Mouse (Mus musculus): ENCODE measurements around the gene Nepro.

Gene Nepro

DNA sequence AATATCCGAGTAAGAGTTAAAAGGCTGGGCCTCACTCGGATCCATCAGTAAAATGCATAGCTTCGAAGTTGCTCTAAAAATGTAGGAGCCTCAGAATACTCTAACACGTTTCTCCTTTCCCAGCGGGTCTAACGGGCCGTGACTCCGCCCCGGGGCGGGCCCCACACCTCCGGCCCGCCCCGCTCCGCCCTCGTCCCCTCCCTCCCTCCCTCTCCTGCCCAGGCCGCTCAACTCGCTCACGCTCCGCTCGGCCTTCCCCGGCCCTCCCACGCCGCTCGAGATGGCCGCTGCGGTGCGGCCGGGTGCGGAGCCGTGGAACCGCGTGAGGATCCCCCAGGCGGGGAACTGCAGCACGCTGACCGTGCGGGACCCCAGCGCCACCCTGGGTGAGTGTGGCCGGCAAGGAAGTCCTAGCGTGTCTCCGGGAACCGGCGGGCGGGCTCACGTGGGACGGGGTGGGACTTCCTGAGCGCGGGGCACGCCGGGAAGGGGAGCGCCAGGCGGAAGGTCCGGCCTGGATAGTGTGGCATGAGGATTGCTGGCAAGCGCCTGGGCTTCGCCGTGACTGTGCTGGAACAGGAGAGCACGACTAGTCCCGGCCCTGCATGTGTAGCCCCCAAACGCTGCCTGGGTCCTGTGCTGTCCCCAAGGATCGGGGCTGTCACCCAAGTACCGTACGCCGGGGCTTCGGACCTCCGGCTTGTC is at the start of gene Nepro:
Gene Nepro, plus strand, starts transcription at position 219 of the 705 bp plus-strand sequence.
- ChIA-PET POLR2A (interaction anchor here in 3 of 4 experiments (0.5 to 4.2 kb wide), 52 partner anchors 9 to 953 kb away, joined by 3 to 58 read pairs (median 4); partner anchors contain the start of genes Atp6v1a (in 3 of the 3), Gtpbp8 (in 3 of the 3), Naa50 (in 3 of the 3) and Cfap44 (in 2 of the 3)), CTCF (interaction anchor here in 2 of 4 experiments (0.6 to 2.5 kb wide), 6 partner anchors 16 to 1267 kb away, joined by 3 to 13 read pairs (median 6); partner anchors contain the start of gene Gtpbp8 (in 1 of the 2))

GRCm38 (mm10) chr16:44676357-44676756 is 47.7 kb upstream of the Nepro start:
- ChIA-PET CTCF (no interaction called here), POLR2A (interaction anchor here in 1 of 4 experiments (0.6 kb wide), 1 partner anchor 74 kb away, joined by 4 read pairs; no protein-coding TSS in a partner anchor)

- CTCF ChIA-PET = no interaction called here
- POLR2A ChIA-PET = interaction anchor here in 3 of 4 experiments (0.7 to 1.2 kb wide), 4 partner anchors 10 to 177 kb away, joined by 3 to 4 read pairs (median 3); no protein-coding TSS in a partner anchor
These were observed 45.0 kb upstream of the Nepro start for GRCm38 (mm10) chr16:44679082-44679481.

- ChIA-PET POLR2A (interaction anchor here in 2 of 4 experiments (0.7 to 1.2 kb wide), 3 partner anchors 9 to 171 kb away, joined by 3 to 4 read pairs (median 3); no protein-coding TSS in a partner anchor), CTCF (no interaction called here)
These were observed 44.6 kb upstream of the Nepro start for GRCm38 (mm10) chr16:44679503-44679971.

- ChIA-PET POLR2A (no interaction called here), CTCF (no interaction called here)
These were observed 43.2 kb upstream of the Nepro start for GRCm38 (mm10) chr16:44680756-44681498.

DNA sequence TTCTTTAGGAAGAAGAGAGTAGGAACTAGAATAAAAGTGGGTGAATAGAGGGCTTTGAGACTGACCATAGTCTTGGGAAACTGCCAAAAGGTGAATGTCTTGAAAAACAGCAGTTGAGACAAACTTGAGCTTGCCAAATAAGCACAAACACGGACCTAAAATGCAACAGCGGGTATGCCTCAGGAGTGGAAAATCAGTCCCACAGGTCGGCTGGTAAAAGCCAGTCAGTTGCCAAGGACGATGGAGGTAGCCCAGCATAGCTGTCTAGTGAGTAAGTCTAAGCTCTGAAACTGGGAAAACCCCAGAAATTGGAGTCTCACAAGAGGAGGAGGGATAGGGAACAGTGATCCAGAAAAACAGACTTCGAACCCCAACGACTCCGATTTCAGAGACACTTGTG is 39.5 kb upstream of the Nepro start:
- CTCF ChIA-PET = interaction anchor here in 2 of 4 experiments (1.3 to 1.4 kb wide), 2 partner anchors 41 to 385 kb away, joined by 3 to 5 read pairs; no protein-coding TSS in a partner anchor
- POLR2A ChIA-PET = no interaction called here

- POLR2A ChIA-PET = no interaction called here
- CTCF ChIA-PET = interaction anchor here in 2 of 4 experiments (1.3 to 1.4 kb wide), 2 partner anchors 42 to 386 kb away, joined by 3 to 5 read pairs; no protein-coding TSS in a partner anchor
These were observed 38.7 kb upstream of the Nepro start for GRCm38 (mm10) chr16:44685401-44685800.

- ChIA-PET CTCF (no interaction called here), POLR2A (no interaction called here)
These were observed 36.9 kb upstream of the Nepro start for GRCm38 (mm10) chr16:44686991-44687718.

DNA sequence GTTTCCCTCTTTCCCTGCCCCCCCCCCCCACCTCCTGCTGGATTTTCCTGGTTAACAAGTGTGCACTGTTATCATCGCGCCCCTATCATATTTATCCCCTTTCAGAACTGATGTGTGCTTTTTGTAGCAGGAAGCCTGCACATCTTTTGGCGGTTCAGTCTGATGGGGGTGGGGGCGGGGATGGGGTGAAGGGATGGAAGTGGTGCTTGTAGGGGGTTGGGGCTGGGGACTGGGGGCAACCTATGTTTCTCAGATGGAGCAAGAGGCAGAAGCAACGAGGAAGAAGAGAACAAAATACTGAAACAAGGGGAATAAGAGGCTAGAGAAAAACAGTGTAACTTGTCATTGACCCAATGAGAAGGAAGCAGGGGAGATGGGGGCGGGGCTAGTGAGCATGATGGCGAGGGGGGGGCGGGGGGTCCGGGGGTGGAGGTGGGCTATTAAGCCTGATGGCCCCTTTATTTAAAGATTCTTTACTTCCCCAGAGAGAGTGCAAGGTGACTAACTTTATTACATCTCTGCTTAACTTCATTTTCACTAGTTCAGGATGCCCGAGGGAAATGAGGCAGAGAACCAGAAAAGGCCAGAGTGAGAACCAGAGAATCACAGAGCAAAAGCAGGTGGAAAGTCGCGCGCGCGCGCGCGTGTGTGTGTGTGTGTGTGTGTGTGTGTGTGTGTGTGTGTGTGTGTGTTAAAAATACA is 36.2 kb upstream of the Nepro start:
- ChIA-PET CTCF (interaction anchor here in 1 of 4 experiments (1.8 kb wide), 1 partner anchor 388 kb away, joined by 5 read pairs; no protein-coding TSS in a partner anchor), POLR2A (interaction anchor here in 2 of 4 experiments (0.8 kb wide), 2 partner anchors 70 to 224 kb away, joined by 4 to 6 read pairs; no protein-coding TSS in a partner anchor)

DNA sequence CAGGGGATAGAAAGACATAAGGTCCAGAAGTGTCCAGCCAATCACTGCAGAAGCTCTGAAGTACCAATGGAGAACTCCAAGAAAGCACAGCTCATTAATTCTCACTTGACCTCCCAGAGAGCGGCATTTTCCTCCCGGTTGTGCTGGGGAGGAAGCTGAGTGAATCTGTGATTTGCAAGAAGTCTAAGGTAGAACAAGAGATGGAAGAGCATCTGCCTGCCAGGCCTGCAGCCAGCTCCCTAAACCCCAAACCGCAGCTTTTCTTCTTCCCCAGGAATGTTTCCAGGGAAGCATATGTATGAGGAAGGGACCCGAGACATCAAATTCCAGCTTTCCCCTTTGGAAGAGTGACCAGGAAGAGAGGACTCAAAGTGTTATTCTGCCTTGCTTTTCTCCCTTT is 35.6 kb upstream of the Nepro start:
- POLR2A ChIA-PET = interaction anchor here in 2 of 4 experiments (0.8 to 1.2 kb wide), 3 partner anchors 9 to 225 kb away, joined by 3 to 6 read pairs (median 4); no protein-coding TSS in a partner anchor
- CTCF ChIA-PET = interaction anchor here in 3 of 4 experiments (0.5 to 1.8 kb wide), 3 partner anchors 218 to 584 kb away, joined by 4 to 5 read pairs (median 5); no protein-coding TSS in a partner anchor

- ChIA-PET POLR2A (interaction anchor here in 1 of 4 experiments (0.6 kb wide), 1 partner anchor 47 kb away, joined by 3 read pairs; no protein-coding TSS in a partner anchor), CTCF (interaction anchor here in 1 of 4 experiments (1.0 kb wide), 1 partner anchor 209 kb away, joined by 4 read pairs; no protein-coding TSS in a partner anchor)
These were observed 33.6 kb upstream of the Nepro start for GRCm38 (mm10) chr16:44690501-44690900.

GRCm38 (mm10) chr16:44691066-44691465 is 33.0 kb upstream of the Nepro start:
- ChIA-PET POLR2A (interaction anchor here in 1 of 4 experiments (0.6 kb wide), 1 partner anchor 9 kb away, joined by 3 read pairs; no protein-coding TSS in a partner anchor), CTCF (interaction anchor here in 2 of 4 experiments (0.6 to 1.0 kb wide), 2 partner anchors 209 to 333 kb away, joined by 3 to 4 read pairs; no protein-coding TSS in a partner anchor)

DNA sequence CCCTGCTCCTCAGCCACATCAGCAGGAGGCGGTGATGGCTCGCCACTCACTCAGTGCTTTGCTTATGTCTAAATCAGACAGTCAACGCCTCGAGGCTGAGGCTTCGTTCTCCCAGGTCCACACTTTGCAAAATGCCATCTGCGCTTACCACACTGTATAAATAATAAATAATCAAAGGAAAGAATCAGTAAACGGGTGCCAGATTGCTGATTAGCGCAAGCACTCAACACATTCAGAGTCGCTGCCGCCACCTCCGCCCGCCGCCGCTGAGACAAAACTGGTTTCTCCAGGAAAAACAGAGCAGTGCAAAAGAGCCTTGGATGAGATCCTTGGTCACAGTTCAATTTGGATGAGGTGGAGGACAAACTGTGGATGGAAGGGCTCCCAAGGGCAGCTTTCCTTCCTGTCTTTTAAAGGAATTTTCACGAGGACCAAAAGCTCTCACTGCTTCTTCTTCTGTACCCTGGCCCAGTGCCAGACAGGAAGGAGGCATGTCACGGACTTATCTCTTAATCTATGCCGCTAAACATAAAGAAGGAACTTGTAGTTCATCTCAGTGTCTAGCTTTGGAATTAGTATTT is 32.5 kb upstream of the Nepro start:
- ChIA-PET CTCF (interaction anchor here in 3 of 4 experiments (0.6 to 1.8 kb wide), 5 partner anchors 17 to 430 kb away, joined by 3 to 15 read pairs (median 4); no protein-coding TSS in a partner anchor), POLR2A (interaction anchor here in 1 of 4 experiments (0.7 kb wide), 1 partner anchor 16 kb away, joined by 4 read pairs; no protein-coding TSS in a partner anchor)

DNA sequence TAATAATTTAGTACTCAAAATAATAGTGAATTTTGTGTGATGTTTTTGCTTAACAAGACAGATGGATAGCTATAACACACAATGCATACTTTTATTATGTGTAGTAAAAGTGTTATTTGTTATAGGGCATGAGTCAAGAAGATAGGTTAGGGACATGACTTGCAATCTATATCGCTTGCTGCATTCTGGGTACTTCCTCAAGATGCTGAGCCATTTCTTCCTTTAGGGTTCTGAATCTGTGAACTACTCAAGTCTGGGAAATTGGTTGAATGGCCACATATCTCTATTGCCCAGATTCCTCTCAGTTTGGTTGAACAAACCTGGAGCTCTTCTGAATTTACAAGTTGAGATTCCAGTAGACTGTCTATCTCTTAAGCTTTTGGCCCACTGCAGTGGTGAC is 31.6 kb upstream of the Nepro start:
- CTCF ChIA-PET = interaction anchor here in 2 of 4 experiments (1.1 to 1.8 kb wide), 2 partner anchors 393 to 520 kb away, joined by 3 to 4 read pairs; no protein-coding TSS in a partner anchor
- POLR2A ChIA-PET = interaction anchor here in 1 of 4 experiments (1.2 kb wide), 1 partner anchor 446 kb away, joined by 3 read pairs; no protein-coding TSS in a partner anchor

DNA sequence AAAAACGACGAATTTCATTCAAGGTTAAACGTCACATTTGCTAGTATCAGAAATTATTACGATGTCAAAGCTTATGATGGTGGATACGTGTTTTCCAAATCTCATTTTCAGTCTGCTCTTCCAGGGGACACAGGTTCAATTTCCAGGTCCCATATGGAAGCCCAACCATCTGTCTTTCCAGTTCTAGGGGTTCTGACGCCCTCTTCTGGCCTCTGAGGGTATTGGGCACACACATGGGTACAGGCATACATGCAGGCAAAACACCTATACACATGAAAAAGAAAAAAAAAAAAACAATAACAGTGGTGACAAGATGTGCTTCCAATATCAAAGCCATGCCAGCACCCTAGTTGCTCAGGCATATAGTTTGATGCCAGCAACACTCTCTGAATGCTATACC is 30.4 kb upstream of the Nepro start:
- POLR2A ChIA-PET = no interaction called here
- CTCF ChIA-PET = interaction anchor here in 2 of 4 experiments (0.6 to 1.8 kb wide), 7 partner anchors 50 to 715 kb away, joined by 3 to 6 read pairs (median 4); partner anchors contain the start of gene Cd200 (in 1 of the 2)

DNA sequence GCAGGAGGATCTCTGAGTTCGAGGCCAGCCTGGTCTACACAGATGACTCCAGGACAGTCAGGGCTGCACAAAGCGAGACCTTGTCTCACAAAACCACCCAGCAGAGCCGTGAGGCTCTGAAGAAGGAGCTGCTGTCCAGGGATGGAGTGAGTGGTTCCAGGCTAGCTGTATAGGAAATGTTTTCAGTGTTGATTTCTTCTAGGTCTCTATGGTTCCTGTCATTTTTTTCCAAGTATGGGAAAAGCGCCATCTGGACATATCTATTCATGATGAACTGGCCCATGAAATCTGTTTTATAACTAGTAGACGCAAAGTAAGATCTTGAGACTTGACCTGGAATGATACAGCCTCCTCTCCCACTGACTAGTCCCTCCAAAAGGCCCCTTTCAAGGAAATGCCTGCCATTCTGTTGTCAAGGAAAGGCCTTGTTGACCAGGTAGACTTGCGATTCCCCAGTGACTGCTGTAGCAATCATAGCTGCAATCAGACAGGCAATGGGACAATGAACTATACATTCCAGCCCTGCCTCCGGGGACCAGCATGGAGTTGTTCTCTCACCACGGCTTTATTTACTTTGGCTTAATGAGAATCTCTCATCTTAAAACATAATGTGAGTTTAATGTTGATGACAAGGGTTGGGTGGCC is 28.8 kb upstream of the Nepro start:
- ChIA-PET CTCF (interaction anchor here in 2 of 4 experiments (0.8 to 1.0 kb wide), 2 partner anchors 212 to 396 kb away, joined by 3 read pairs; no protein-coding TSS in a partner anchor), POLR2A (no interaction called here)

Measured in embryonic stem cell, embryonic (primary cell).